Mouse (Mus musculus) heart, adult 2 months (tissue): ENCODE results near the gene 2810408A11Rik.

Source experiments
- CTCF ChIP-seq: fragments of 200-600 bp; IDR thresholded peaks from 2 replicates; pipeline ENCODE4 v1.8.1; 2022; ENCODE audit warnings: antibody characterized with exemption, mild to moderate bottlenecking, moderate library complexity
- POLR2A ChIP-seq: fragments of 200-500 bp; IDR thresholded peaks from 2 replicates; pipeline ENCODE4 v1.6.1; 2011; ENCODE audit warnings: mild to moderate bottlenecking, low read depth, low read length, control low read depth; ENCODE audit not compliant: insufficient read depth

- TF ChIP-seq POLR2A (no peak), CTCF (no peak)
Observed at GRCm38 (mm10) chr11:69891482-69891881, 9.3 kb downstream of the 2810408A11Rik start.
